Mouse (Mus musculus) cerebellum, postnatal 4 days (tissue): Measurements from ENCODE around the gene Draxin.
"Not testable (repeated sequence)": the region's sequence is repeated elsewhere in the genome, so short reads cannot be mapped to it uniquely, and the experiment has no call there.

Source experiments
- DNase-seq, 2 experiments: peaks; one replicate each; pipeline ENCODE4 v3.0.0; 2022; ENCODE audit warnings: low spot score in 2 of 2, mixed read lengths in 1 of 2

The Draxin gene

DNA sequence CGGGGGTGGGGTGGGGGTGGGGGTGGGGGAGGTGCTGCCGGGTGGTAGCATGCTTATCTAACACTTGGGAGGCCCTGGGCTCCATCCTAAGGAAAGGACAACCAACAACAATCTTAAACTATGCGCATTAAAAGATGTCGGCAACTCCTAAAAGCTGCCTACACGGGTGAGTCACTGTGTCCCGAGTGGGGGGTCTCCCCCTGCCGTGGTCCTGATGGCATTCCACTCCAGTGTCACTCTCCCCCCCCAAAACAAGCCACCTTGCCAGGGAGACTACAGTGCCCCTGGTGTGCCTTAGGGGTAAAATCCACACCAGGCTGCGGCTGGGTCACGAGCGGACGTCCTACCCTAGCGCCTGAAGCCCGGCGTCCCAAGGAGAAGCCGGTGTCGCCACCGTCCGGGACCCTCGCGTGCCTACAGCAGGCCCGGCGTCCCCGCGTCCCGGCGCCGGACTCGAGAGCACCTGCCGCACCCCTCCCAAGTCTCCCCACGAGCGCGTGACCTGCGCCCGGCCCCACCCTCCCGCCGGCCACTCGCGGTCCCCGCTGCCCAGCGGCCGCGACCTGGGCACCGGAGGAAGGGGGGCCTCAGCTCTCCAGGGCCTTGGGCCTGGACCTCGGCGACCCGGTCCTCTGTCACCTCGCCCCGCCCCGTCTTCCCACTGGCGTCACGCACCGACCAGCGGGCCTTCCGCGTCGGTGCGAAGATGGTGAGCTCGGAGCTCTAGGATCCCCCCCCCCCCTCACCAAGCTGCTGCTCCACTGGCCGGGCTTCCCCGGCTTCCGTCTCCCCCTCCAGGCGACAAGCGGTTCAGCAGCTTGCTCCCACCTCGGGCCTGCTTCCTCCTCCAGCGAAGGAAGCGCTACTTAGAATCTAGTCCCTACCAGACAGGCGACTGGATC is 21.0 kb upstream of the Draxin start, which contains the start of gene Fbxo6:
Fbxo6 (minus strand) TSS at position 874 of the 902 bp plus-strand sequence.
- DNase-seq = peak; percentile 77 to 81

DNA sequence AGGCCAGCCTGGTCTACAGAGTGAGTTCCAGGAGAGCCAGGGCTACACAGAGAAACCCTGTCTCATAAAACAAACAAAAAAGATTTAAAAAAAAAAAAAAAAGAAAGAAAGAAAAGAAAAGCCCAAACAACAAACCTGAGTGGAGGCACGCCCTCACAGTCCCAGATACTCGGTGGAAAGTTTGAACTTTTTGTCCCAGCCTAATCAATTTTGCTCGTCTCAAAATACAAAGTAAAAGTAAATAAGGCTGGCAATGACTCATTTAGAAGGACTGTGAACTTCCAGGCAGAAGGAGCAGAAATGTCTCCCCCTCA is 20.4 kb upstream of the Draxin start:
- no peak for DNase-seq

DNA sequence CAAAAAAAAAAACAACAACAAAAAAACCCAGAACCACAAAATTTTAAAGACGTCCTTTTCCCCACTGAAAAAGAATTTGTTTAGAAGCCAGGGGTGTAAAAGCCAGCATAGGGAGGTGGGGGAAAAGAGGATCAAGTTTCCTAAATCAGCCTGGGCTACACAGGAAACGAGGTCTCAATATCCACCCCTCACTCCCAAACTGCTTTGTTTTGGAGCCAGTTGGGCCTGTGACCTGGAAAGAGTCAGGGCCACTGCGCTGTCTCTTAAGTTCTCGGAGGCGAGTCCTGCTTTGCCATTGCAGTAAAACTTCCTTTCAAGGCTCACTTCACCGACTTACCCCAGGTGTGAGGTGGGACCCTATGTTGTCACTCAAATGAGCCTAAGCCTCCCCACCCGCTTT is 19.7 kb upstream of the Draxin start:
- no peak for DNase-seq

DNA sequence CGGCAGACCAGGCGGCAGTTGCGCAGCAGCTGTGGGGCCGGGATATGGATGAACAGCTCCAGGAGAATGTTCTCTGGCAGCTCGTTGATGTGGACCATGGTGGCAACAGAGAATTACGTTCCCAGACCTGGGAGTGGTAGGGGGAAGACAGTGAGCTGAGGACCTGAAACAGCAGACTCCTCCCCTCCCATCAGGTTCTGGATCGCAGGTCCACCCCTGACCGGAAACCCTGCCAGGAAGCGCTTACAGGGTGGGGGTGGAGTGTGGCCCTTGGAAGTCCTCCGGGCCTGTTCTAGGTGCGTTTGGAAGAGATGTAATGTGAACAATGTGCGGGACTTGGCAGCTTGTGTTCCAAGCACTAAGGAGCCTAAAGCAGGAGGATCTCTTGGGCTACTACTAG is 19.0 kb upstream of the Draxin start:
- DNase-seq = no peak

DNA sequence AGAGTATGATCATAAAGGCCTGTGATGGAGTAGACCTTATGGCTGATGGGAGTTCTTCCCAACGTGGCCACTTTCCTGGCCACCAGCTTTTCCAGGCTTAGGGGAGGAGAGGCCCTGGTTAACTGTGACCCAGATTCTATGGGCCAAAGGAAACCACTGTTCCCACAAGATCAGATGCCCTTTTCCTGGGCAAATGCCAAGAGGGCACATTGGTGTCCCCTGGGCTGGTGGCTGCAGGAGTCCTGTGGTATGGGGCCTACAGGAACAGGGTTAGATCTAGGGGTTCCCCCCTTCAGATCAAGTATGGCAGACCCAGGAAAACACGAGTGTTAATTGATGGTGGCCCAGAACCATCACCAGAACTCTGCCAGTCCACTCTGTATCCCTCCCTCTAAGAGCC is 17.2 kb upstream of the Draxin start:
- no peak for DNase-seq

DNA sequence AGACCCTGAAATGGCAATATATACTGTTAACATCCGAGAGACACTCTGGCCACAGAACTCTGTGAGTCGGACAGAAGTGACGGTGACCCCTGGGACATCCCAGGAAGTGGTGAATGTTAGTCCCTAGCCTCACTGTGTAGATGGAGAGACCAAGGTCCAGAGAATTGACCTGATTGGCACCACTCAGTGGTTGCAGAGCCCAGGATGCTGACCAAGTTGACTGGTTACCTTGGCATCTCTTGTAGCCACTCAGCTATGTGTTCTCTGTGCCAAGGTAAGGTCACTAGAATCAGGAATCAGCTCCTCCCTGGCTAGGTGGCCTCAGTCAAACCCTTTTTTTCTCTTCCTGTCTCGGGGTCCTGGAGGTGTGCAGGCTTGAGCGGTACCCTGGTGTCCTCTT is 13.2 kb upstream of the Draxin start:
- no peak for DNase-seq

DNA sequence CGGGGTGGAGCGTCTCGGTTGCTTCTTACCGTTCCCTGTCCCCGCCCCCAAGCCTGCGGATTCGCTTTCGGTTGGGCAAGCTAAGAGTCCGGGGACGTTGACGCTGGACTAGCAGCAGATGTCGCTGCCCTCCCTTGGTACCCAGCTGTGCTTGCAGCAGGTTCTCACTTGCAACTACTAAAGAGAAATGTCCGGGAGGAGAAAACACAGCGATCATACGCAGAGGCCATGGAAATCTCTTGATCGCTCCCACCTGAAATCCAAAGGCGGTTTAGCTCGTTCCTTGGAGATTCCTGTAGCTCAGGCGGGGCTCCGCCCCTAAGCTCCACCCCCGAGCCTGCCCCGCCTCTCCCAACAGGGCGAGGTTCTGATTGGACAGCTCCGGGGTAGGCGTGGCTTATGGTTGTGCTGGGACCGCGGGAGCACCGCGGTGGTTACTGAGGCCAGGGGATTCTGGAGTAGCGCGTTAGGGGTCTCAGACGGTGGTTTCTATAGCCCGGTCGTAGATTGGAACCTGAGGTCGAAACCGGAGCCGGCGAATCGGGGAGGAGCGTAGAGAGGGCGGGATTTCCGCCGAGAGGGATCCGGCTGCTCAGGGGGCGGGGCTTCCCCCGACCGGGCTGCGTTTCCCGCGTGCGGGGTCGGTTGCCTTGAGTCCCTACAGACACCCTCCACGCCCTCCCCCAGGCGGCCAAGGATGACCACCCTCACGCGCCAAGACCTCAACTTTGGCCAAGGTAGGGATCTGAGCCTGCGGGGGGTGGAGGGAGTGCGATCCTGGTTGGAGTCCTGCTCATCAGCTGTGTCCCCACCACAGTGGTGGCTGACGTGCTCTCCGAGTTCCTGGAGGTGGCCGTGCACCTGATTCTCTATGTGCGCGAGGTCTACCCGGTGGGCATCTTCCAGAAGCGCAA is 9.9 kb upstream of the Draxin start:
- peak; percentile 88 to 93 for DNase-seq

DNA sequence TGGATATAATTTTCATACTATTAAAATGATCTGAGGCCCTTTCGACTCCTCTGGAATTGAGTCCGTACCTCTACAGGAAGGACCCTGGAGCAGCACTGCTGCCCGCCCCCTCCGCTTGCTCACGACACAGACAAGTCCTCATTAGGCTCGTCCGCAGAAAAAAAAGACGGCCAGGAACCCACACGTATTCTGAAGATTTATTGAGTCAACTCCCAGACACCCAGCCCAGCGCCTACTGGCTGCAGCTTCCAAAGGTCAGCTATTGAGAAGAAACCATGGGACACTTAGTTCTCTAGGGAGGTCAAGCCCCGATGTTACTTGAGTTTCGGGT is 9.2 kb upstream of the Draxin start:
- no peak for DNase-seq

DNA sequence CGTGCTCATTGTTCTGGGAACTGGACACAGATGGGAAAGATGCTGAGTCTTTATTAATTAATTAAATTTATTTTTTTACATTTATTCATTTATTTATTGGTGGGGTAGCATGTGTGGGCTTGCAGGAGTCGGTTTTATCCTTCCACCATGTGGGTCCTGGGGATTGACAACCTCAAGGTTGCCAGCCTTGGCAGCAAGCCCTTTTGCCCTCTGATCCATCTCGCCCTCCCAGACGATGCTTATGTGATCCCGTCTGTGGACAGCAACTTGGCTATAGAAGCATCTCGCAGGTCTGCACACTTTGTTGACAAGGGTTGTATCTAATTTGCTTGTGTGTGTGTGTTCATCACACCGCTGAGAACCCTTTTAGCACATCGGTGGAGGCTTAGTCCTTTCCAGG is 7.0 kb upstream of the Draxin start:
- DNase-seq = no peak

DNA sequence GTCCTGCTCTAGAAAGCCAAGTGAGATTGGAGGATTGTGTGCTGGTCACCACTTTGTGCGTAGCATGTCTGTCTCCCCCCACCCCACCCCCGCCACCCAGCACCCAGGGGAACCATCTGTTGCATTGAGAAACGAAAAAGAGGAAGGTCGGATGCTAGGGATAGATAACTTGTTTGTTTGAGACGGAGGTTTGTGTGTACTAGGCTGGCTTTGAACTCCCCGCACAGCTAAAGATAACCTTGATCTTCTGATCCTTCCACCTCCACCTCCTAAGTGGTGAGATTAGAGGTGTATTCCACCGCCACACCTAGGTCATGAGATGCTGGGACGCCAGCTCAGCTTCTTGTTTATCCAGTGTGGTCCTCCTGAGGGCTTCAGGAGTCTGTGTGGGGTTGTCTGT is 4.5 kb upstream of the Draxin start:
- DNase-seq = no peak

DNA sequence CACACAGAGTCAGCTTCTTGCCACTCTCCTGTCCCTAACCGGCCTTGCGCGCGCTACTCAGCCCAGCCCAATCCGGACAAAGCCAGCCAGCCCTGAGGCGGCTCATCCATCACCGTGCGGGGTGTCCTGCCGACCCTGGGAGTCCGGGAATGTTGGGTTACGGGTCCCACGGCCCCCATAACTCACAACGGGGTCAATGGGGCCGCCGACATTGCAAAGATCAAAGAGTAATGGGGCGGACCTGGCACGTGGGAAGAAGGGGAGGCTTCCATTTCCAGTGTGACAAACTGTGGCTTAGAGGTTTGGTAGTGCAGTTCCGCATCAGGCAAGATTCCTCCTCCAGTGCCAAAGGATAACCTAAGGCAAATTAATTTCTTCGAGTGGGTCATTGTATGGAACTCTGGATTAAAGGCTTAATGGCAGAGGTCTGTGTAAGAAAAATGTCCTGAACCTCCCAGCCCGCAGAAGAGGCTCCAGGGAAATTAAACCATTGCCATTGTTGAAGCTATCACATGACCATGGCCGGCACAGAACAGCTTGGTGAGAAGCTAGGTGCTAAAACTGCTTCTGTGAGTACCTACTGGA is 1.1 kb upstream of the Draxin start:
- peak in 1 of 2 experiments; percentile 50 for DNase-seq

DNA sequence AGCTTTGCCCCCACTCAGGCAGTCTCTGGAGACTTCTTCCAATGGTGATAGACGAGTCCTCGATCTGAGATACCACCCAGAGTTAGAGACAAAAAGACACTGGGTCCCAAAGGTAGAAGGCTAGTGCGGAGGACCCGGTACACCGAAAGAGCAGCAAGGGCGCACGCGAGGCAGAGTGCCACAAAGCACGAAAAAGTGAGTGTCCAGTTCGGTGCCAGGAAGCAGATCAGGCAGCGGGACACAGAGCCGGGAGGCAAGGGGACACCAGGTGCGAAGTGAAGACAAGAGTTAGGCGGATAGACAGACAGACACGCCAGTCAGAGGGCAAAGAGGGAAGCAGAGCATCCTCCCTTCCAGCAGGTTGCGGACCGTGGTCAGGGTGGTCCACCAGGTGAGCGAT is 365 bp downstream of the Draxin start, which contains the start of gene Mad2l2:
Mad2l2 (plus strand) TSS at position 252 of the 400 bp plus-strand sequence.
- DNase-seq = no peak

DNA sequence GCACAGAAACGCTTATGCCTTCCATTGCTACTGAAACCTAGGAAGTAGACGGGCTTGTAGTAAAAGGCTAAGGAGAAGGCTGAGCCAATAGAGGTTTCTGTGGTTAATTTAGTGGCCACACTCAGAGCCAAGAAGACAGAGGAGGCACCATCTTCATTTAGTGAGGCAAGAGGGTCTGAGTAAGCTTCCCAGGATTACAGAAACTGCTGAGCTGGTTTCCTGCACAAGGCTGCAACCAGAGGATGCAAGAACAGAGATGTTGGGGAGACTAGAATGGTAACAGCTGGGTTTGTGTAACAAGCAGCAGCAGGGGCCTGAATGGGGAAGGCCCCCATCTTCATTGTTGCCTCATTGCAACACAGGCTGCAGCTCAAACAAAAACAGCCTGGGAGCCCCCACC is 1.8 kb downstream of the Draxin start:
- DNase-seq = no peak

DNA sequence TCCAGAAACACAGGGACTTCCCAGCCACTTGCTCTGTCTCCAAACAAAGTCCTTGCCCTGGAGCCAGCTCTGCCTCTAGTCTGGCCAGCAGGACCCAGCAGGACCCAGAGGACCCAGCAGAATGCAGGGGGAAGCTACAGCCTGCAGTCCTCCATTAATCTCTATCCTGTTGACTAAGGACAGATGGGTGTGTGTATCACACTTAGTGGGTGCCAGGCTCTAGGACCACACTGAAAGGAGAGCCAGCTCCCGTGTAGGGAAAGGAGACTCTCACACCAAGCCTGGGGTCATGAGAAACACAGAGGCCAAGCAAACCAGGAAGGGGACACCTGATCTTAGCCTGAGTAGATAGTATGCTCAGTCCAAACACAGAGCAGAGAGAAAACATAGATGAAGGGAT is 2.3 kb downstream of the Draxin start:
- no peak for DNase-seq

DNA sequence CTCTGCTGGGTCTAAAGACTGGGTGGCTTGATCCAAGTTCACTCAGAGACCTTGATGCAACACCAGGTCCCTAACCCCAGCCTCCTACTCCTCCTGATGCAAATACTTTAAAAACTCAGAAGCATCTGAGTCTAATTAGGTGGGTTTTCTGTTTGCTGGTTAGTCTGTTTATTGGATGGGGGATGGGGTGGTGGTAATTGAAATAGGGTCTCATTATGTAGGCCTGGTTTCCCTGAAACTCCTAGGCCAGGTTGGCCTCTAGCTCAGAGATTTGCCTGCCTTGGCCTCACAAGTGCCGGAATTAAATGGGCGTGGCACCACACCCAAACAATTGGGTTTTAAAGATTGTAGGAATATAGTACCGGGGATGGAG is 7.8 kb downstream of the Draxin start:
- DNase-seq = no peak

DNA sequence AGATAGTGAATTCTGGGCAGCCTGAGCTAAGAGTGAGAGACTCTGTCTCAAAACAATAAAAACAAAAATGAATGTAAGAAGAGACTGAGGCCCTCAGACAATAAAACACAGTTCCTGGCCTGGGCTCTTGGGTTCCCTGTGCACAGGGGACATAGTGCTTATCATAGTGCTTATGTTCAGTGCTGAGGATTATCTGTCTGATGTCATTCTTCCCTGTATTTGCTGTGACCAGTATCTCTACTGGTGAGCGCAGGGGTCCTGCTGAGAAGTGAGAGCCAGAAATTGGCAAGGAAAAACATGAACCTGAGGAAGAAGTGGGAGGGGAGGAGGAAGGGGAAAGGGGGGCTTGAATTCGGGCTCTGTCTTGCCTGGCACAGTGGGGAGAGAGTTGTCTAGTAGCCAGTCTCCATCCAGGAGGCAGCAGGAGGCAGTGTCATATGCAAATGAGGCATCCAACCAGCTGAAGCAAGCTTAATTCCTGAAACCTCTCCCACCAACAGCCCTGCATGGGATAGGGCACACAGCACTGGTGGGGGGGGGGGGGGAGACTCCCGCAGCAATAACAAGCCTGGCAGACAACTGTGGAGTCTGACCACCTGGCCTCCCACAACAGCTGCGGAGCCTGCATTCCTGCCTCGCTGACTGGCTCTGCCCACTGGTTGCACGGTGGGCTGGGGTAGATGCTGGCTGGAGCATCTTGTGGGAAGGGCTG is 8.4 kb downstream of the Draxin start:
- DNase-seq = peak in 1 of 2 experiments; percentile 67

DNA sequence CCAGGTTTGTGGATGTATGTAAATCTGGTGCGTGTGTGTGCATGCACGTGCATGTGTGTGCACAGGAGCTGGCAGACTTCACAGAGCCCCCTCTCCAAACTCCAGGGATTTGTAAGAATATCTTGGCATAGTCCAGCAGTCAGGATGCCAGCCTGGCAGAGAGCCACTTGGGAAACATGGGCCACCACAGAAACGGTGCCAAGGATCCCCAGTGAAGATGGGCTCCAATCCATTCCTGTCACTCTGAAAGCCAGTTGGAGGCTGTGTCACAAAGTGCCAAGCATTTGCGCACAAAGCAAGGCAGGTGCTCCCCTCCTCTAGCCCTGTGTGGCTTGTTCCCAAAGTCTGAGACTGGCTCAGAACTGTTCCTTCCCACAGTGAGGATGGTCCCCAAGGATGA is 9.1 kb downstream of the Draxin start:
- DNase-seq = peak; percentile 85 to 96

DNA sequence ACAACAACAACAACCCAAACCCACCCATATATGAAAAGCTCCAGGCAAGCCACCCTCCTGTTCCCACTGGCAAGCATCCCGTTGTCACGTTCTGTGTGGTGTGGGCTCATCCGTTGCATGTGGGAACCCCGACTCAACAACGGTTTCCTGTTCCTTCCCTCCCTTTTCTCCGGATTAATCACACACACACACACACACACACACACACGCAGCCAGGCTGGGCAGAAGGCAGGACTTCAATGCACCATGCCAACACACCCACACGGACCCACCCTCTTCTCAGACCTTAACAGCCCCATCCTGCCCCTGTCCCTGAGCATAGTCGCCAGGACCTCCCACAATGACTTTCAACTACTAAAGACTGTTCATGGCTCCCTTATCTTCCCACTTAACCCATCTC is 9.9 kb downstream of the Draxin start:
- DNase-seq = no peak

DNA sequence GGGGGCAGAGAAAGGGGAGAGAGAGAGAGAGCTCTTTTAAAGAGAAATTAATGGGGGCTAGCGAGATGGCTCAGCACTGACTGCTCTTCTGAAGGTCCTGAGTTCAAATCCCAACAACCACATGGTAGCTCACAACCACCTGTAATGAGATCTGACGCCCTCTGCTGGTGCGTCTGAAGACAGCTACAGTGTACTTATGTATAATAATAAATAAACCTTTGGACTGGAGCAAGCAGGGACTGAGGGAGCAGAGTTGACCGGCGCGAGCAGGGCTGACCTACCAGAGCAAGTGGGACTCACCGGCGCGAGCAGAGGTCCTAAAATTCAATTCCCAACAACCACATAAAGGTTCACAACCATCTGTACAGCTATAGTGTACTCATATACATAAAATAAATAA is 10.9 kb downstream of the Draxin start:
- DNase-seq = not testable (repeated sequence)

DNA sequence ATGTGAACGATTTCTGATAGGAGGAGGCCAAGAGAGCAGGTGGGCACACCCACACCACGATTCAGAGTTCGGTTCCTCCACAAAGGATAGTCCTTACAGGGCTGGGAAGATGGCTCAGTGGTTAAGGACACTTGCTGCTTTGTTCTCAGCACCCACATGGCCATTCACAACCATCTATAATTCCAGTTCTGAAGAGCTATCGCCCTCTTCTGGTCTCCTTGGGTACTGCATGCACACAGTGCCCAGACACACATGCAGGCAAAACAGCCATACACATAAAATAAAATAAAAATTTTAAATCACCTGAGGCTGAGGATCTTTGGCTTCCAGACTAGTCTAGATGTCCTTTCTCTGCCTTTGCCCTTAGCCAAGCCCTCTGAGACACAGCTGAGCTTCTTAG is 13.1 kb downstream of the Draxin start:
- no peak for DNase-seq

DNA sequence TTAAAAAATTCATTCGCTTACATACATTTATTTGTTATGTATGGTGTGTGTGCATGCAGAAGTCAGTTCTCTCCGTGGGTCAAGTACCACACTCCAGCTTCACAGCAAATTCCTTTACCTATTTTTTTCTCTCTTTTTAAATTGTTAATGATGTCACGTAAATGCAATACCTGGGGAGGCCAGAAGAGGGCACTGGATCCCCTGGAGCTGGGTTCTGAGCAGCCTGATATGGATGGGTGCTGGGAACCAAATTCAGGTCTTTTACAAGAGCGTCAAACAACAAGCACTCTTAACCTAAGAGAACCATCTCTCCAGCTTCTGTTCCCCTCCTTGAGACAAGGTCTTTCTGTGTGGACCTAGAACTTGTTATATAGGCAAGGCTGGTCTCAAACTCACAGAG is 13.8 kb downstream of the Draxin start:
- DNase-seq = no peak

DNA sequence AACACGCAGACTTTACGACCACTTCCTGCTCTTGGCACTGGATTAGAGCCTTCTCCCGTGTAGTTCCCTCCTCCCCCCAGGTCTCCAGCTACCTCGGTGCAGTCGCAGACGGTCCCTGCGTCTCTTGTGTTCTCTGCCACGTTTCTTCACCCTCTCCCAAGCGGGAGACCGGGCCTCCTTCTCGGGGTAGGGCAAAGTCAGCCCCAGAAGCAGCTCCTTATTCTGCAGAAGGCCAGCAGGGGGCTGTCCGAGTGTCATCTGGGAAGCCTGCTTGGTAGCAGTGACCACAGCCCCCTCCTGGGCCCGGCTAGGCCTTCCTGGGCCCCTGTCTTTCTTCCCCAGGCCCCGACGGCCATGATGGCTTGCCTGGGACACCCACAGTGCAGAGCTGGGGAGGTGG is 15.0 kb downstream of the Draxin start:
- no peak for DNase-seq
